Mouse (Mus musculus) liver, embryonic 18 days (tissue): Measurements from ENCODE around the gene Gpld1. TPM values are rescaled to one million over a fixed set of nuclear protein-coding genes. Genes with fewer than 3 reads are reported as not detected.

ENCODE experiments used
- polyA plus RNA-seq: library from polyadenylated mRNA; depleted of rRNA; stranded (reverse); fragments of >200 nt; gene quantifications from 2 replicates; pipeline ENCODE4 v1.2.3, GENCODE M21; 2012; rRNA removed

The Gpld1 gene
- polyA plus RNA-seq, result 52.9 and 57.0 TPM in 2 replicates

DNA sequence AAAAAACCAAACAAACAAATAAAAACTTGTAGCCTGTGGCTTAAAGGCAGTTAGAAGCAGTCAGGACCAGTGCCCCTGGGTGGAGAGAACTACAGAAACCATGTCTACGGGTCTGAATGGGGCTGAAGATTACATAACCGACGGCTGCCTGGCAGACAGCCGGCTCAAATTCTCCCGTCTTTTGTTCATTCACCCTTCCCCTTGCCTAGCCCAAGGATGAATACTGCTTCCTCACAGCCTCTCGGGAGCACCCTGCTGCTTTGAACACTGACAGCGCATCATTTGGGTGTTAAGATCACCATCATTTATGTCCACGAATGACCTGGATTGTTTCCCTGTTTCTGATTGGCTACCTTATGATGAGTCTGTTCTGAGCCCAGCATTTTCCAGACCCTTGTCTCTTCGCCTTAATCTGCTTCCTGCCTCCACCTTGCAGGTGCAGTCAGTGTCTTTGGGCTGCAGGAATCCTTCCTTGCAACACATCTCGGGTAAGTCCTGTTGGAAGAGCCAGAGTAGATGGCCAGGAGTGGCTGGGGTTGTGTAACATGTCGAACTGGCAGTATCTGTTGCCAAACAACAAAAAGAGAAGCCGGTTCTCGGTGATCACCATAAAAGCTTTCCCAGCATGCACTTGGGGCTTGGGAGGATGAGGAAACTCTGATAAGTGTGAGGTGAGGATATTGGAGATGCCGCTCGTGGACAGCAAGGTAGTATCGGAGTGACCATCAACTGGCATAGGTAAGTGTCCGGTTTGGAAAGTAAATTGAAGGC is at the start of gene Gpld1:
TSS of gene Gpld1 (plus strand) at position 641 of the 771 bp plus-strand sequence.

DNA sequence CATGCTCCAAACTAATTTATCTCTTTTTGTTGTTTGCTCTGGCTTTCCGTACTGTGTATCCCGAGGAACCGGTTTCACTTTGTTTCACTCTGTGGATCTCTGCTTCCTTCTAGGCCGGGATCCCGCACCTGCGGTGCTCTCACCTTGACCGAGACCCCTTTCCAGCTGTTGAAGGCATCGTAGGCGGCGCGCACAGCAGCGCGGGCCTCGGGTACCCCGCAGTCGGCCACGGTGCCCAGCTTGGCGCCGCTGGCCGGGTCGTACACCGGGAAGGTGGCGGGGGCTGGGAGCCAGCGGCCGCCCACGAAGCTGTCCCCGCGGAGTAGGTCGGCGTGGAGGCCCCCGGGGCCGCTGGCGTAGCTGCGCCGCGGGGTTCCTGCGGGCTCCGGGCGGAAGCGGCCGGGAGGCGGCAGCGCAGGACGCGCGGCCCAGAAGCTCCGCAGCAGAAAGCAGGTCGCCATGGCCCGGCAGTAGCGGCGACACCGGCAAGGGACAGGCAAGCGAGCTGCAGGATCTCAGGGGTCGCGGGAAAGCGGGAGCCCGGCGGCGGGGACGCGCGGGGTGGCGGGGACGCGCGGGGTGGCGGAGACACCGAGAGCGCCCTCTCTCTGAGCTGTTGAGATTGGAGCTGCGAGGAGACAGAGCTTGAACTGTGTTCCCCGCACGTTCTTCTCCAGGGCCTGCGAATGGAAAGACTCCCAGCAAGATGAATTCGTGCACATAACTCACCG is 5.7 kb upstream of the Gpld1 start, which contains the start of gene Aldh5a1:
TSS of gene Aldh5a1 (minus strand) at position 554 of the 731 bp plus-strand sequence.

DNA sequence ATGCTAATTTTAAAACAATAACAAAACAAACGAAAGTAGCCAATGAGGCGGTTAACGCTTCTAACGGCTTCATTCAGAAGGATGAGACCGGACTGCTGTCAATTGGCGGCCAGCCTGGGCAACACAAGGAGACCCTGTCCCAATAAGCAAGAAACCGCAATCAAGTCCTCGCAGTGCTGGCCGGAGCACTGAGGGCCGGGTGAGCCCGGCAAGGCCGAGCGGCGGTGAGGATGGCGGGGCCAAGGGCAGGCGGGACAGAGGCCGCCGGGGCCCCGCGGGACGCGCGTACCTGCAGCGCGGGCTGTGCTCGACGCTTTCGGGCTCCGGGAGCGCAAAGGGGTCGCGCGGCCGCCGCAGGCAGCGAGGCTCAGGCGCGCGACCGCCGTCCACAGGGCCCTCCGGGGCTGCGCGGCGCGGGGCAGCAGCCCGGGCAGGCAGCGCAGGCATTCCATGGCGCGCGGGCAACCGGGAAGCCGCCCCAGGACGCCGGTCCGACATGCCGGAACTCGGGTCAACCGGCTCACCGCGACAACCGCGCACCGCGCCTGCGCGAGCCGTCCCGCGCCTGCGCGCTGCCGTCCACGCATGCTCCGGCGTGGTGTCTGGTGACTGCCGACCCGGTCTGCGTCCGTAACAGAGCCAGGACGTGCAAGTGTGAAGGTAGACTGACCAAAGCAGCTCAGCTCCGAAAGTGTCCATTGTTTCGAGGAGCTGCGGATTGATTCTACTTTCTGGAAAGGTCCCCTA is 77.0 kb downstream of the Gpld1 start, which contains the start of gene Mrs2:
TSS of gene Mrs2 (minus strand) at position 587 of the 747 bp plus-strand sequence.

Other genes with a start within 250 kb of the Gpld1 start
- gene Armh2, start 201.9 kb upstream of the Gpld1 start, polyA plus RNA-seq, result not detected in 2 replicates
- 31.0 and 32.0 TPM in 2 replicates for gene Gmnn, start 181.2 kb upstream of the Gpld1 start, polyA plus RNA-seq
- 29.1 and 30.2 TPM in 2 replicates for gene BC005537, start 141.5 kb upstream of the Gpld1 start, polyA plus RNA-seq
- gene Acot13, start 111.6 kb upstream of the Gpld1 start, polyA plus RNA-seq, result 46.8 and 53.9 TPM in 2 replicates
- gene Tdp2, start 111.5 kb upstream of the Gpld1 start, polyA plus RNA-seq, result 18.0 and 18.5 TPM in 2 replicates
- 0.23 and 0.31 TPM in 2 replicates for gene D130043K22Rik, start 98.0 kb upstream of the Gpld1 start, polyA plus RNA-seq
- 5.0 and 5.5 TPM in 2 replicates for gene Aldh5a1, start 5.5 kb upstream of the Gpld1 start, polyA plus RNA-seq
- 6.0 and 6.6 TPM in 2 replicates for gene Mrs2, start 77.2 kb downstream of the Gpld1 start, polyA plus RNA-seq
- 0.82 and 1.2 TPM in 2 replicates for gene Dcdc2a, start 112.9 kb downstream of the Gpld1 start, polyA plus RNA-seq